ENCODE assay signal across 8 mouse cellular contexts in genomic region chr11:77624441-77625060, GRCm38 (mm10). TPM values are rescaled to one million over a fixed set of nuclear protein-coding genes. Genes with fewer than 3 reads are reported as not detected.
DNase-seq lines count a peak whose midpoint lies in the region; ATAC-seq and TF ChIP-seq lines count a peak whose summit lies in the region.

No protein-coding gene starts in this region.

- no peak overlapping the region for H3ac ChIP-seq in myocyte (ENCODE audit: control insufficient read depth, insufficient read length)

- TF ChIP-seq POLR2A in limb, embryonic 14.5 days (IDR thresholded peaks at IDR 0.05; ENCODE audit: borderline replicate concordance, extremely low read depth, insufficient read depth, insufficient read length), result no peak
- TF ChIP-seq POLR2A in myocyte (IDR thresholded peaks at IDR 0.05; ENCODE audit: insufficient read length, low read depth), result peak; percentile 71

- H3K36me3 ChIP-seq in erythroblast, embryonic 14.5 days (ENCODE audit: control insufficient read depth), result no peaks in the 10 kb centered on the region
- H3K36me3 ChIP-seq in hindbrain, embryonic 15.5 days, result no peaks in the 10 kb centered on the region
- H3K36me3 ChIP-seq in limb, embryonic 14.5 days (ENCODE audit: control insufficient read depth, insufficient read depth, low read length), result no peaks in the 10 kb centered on the region
- H3K36me3 ChIP-seq in myocyte (ENCODE audit: control insufficient read depth, insufficient read depth), result no peaks in the 10 kb centered on the region

- H3K4me2 ChIP-seq in hindbrain, embryonic 15.5 days, result peak overlapping the region; percentile 95
- peak overlapping the region; percentile 68 for H3K4me2 ChIP-seq in limb, embryonic 14.5 days (replicated peaks; ENCODE audit: low read depth, low read length, severe bottlenecking)
- peak overlapping the region; percentile 85 for H3K4me2 ChIP-seq in myocyte (ENCODE audit: low read depth)

- ATAC-seq in erythroblast, adult 5-6 weeks (replicated peaks; ENCODE audit: low FRiP score, poor library complexity, severe bottlenecking), result no peak
- peak; percentile 83; the same call in 1 of the 2 replicates for ATAC-seq in hindbrain, embryonic 15.5 days (ENCODE audit: low FRiP score, low read depth)
- peak; percentile 62; the same call in 1 of the 2 replicates for ATAC-seq in limb, embryonic 14.5 days (ENCODE audit: low FRiP score, low read depth)

- no peaks in the 10 kb centered on the region for H3K9me3 ChIP-seq in erythroblast, embryonic 14.5 days (ENCODE audit: control insufficient read depth, low read length)
- no peaks in the 10 kb centered on the region for H3K9me3 ChIP-seq in hindbrain, embryonic 15.5 days
- H3K9me3 ChIP-seq in limb, embryonic 14.5 days (ENCODE audit: control insufficient read depth, low read length), result no peaks in the 10 kb centered on the region

- peak; percentile 47 for DNase-seq in cerebellum, adult 8-10 months
- peak; percentile 80 to 89 for DNase-seq in frontal cortex, adult 2 months (ENCODE audit: extremely low spot score in 1 of 2, low spot score in 1 of 2)
- peak; percentile 48 for DNase-seq in limb, embryonic 14.5 days (ENCODE audit: low spot score)
- DNase-seq in urinary bladder, postnatal 4 days (ENCODE audit: low spot score in 2 of 2), result peak; percentile 35 to 62

- H3K4me1 ChIP-seq in erythroblast, embryonic 14.5 days (ENCODE audit: control insufficient read depth), result peaks cover 58% of the 10 kb centered on the region
- peaks cover 24% of the 10 kb centered on the region for H3K4me1 ChIP-seq in hindbrain, embryonic 15.5 days (replicated peaks)
- peaks cover 15% of the 10 kb centered on the region for H3K4me1 ChIP-seq in limb, embryonic 14.5 days (ENCODE audit: control insufficient read depth, insufficient read depth, low read length)

- no peaks in the 10 kb centered on the region for H3K79me2 ChIP-seq in myocyte (ENCODE audit: control insufficient read depth, insufficient read depth)

- peak overlapping the region; percentile 38 for H3K4me3 ChIP-seq in erythroblast, embryonic 14.5 days (replicated peaks)
- peak overlapping the region; percentile 42 for H3K4me3 ChIP-seq in hindbrain, embryonic 15.5 days
- peak overlapping the region; percentile 30 for H3K4me3 ChIP-seq in limb, embryonic 14.5 days (replicated peaks; ENCODE audit: low read length)
- H3K4me3 ChIP-seq in myocyte, result peak overlapping the region; percentile 18

- peaks cover 32% of the 10 kb centered on the region for H3K27me3 ChIP-seq in erythroblast, embryonic 14.5 days (ENCODE audit: control insufficient read depth)
- H3K27me3 ChIP-seq in hindbrain, embryonic 15.5 days, result no peaks in the 10 kb centered on the region
- no peaks in the 10 kb centered on the region for H3K27me3 ChIP-seq in limb, embryonic 14.5 days (ENCODE audit: control insufficient read depth, insufficient read depth, low read length)
- H3K27me3 ChIP-seq in myocyte (ENCODE audit: control insufficient read depth, insufficient read depth, insufficient read length), result no peaks in the 10 kb centered on the region

- peak overlapping the region; percentile 82 for H3K27ac ChIP-seq in hindbrain, embryonic 15.5 days (replicated peaks)
- H3K27ac ChIP-seq in limb, embryonic 14.5 days (replicated peaks; ENCODE audit: low read depth, low read length), result no peak overlapping the region

- H3K9ac ChIP-seq in hindbrain, embryonic 15.5 days, result peak overlapping the region; percentile 49
- H3K9ac ChIP-seq in limb, embryonic 14.5 days (ENCODE audit: low read depth, low read length, severe bottlenecking), result peak overlapping the region; percentile 41

- WGBS in hindbrain, embryonic 15.5 days, result under 1% methylated on average over 17 of the region's 17 CpGs
- WGBS in limb, embryonic 14.5 days, result under 1% methylated on average over 17 of the region's 17 CpGs

TF ChIP-seq in myocyte, 11 proteins besides CTCF, POLR2A, EP300 and RAD21:
- peak in 1 of 3 experiments; percentile 79 for TF ChIP-seq MYOG (IDR thresholded peaks at IDR 0.05; ENCODE audit: control insufficient read depth in 1 of 3, insufficient read depth in 1 of 3, insufficient read length in 2 of 3, low read depth in 2 of 3)
- TF ChIP-seq CEBPB (IDR thresholded peaks at IDR 0.05; ENCODE audit: insufficient read depth, poor library complexity, severe bottlenecking), result 0 out of 2 replicates have a peak, but pooled peaks have one; percentile 45
- peak in 2 of 3 experiments; percentile 13 to 68 for TF ChIP-seq MYOD1 (IDR thresholded peaks at IDR 0.05; ENCODE audit: control insufficient read depth in 1 of 3, insufficient read length in 2 of 3, low read depth in 2 of 3)
- no peak for TF ChIP-seq REST (IDR thresholded peaks at IDR 0.05; ENCODE audit: insufficient read depth, insufficient read length)
- TF ChIP-seq POLR2AphosphoS2 (IDR thresholded peaks at IDR 0.05; ENCODE audit: insufficient read length, low read depth), result peak; percentile 76
TF ChIP-seq in myocyte: peak in this region for 4.

RNA-seq across cellular contexts. Expression of gene Taok1, which starts 16.9 kb away (rescaled TPM):
- polyA plus RNA-seq in erythroblast, embryonic 14.5 days (2012), result 0.10 and 0.13 TPM in 2 replicates
- total RNA-seq in erythroblast, adult 5-6 weeks (2015; ENCODE audit: low replicate concordance), result 9.8 and 20.9 TPM in 2 replicates
- total RNA-seq in erythroblast, adult 5-6 weeks (2017; ENCODE audit: low replicate concordance), result 24.4 and 25.3 TPM in 2 replicates
- polyA plus RNA-seq in frontal cortex, adult 2 months (2012; rRNA removed), result 30.8 and 32.5 TPM in 2 replicates
- polyA plus RNA-seq in hindbrain, embryonic 15.5 days (2015; fragmentation: Nextera tagmentation; extraction: Ambion mirVana), result 20.3 and 20.8 TPM in 2 replicates
- 11.8 TPM in 2 replicates for polyA plus RNA-seq in limb, embryonic 14.5 days (2012; rRNA removed)
- polyA plus RNA-seq in limb, embryonic 14.5 days (2014; fragmentation: Nextera tagmentation; extraction: Ambion mirVana), result 19.2 and 19.3 TPM in 2 replicates
- 9.2 TPM for polyA plus RNA-seq in myocyte (2012; fragmentation: generic; extraction: Trizol)
